Mouse (Mus musculus) heart, adult 2 months (tissue): Measurements from ENCODE around the gene H2-Q4.
"Not testable (repeated sequence)": the region's sequence is repeated elsewhere in the genome, so short reads cannot be mapped to it uniquely, and the experiment has no call there.

ENCODE experiments used
- CTCF ChIP-seq: fragments of 200-600 bp; IDR thresholded peaks from 2 replicates; pipeline ENCODE4 v1.8.1; 2022; ENCODE audit warnings: antibody characterized with exemption, mild to moderate bottlenecking, moderate library complexity
- EP300 ChIP-seq: fragments of 200-500 bp; IDR thresholded peaks from 2 replicates; pipeline ENCODE4 v1.6.1; 2011; ENCODE audit warnings: low read depth, low read length, control low read depth; ENCODE audit not compliant: insufficient read depth
- POLR2A ChIP-seq: fragments of 200-500 bp; IDR thresholded peaks from 2 replicates; pipeline ENCODE4 v1.6.1; 2011; ENCODE audit warnings: mild to moderate bottlenecking, low read depth, low read length, control low read depth; ENCODE audit not compliant: insufficient read depth

GRCm38 (mm10) chr17:35392671-35393070, 13.3 kb downstream of the H2-Q4 start:
- TF ChIP-seq CTCF, EP300, POLR2A: not testable (repeated sequence)
